Mouse (Mus musculus) cerebellum, adult 11-12 months (tissue): Measurements from ENCODE around the gene Aoc2.
"Not testable (repeated sequence)": the region's sequence is repeated elsewhere in the genome, so short reads cannot be mapped to it uniquely, and the experiment has no call there.

Experiments
- DNase-seq: peaks from one replicate; pipeline ENCODE4 v3.0.0; 2022

Aoc2 gene

GRCm38 (mm10) chr11:101315665-101316500 lies 9.0 kb upstream of the Aoc2 start, which contains the start of gene Psme3:
Psme3 (plus strand) TSS chr11:101316213.
- DNase-seq, result peak; percentile 92

- no peak for DNase-seq
Measured at GRCm38 (mm10) chr11:101316501-101316917, 8.4 kb upstream of the Aoc2 start.

DNA sequence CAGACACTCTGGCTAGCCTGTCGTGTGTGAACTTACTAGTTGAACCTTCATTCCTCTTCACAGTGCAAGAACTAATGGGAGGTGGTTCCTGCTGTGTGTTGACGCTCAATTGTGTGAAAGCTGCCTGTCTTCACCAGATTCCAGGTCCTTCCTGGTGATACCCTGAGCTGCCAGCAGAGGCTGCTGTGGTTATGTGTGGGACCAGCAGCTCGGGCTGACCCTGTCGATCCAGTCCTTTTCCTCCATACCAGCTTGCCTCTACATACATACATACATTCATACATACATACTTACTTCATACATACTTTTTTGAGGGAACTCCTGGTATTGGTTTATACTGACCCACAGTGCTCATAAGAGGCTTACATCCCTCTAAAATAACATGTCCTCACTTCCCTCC lies 1.3 kb upstream of the Aoc2 start:
- DNase-seq, result peak; percentile 54

GRCm38 (mm10) chr11:101325201-101325600 lies 338 bp downstream of the Aoc2 start:
- DNase-seq, result not testable (repeated sequence)

GRCm38 (mm10) chr11:101326147-101326546 lies 1.3 kb downstream of the Aoc2 start:
- no peak for DNase-seq

DNA sequence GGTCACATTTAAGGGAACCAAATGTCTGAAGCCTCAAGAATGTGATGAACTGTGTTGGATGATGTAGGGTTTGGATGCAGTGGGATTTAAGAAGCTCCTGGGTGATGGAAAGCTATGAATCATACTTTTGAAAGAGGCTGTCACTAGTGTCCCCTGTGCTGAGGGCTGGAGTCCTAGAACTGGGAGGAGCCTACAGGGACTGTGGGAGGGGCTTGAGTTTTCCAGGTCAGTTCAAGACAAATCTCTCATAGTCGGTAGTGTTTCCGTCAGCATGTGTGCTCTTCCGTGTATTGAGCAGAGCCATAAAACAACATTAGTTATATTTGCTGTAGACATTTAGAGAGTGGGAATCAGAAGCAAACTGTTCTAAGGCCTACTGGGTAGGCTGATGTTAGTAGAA lies 2.4 kb downstream of the Aoc2 start:
- no peak for DNase-seq

DNA sequence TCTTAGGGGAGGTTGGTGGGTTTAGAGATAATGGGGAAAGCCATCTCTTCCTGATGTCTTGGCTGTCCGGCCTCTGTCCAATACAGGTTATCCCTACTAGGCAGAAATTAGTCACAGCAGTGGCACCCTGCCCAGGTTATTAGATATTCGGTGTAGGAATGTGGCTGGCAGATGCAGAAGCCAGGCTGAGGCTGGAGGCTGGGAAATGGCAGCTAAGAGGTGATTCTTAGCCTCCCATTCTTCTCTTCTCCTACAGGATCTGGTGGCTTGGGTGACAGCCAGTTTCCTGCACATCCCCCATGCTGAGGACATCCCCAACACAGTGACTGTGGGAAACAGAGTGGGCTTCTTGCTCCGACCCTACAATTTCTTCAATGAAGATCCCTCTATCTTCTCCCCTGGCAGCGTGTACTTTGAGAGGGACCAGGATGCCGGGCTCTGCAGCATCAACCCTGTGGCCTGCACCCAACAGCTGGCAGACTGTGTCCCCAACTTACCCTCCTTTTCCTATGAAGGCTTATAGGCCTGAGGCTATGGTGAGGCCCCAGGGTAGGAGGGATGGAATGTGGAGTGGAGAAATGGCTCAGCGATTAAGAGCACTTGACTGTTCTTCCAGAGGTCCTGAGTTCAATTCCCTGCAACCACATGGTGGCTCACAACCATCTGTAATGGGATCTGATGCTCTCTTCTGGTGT lies 4.2 kb downstream of the Aoc2 start:
- no peak for DNase-seq

DNA sequence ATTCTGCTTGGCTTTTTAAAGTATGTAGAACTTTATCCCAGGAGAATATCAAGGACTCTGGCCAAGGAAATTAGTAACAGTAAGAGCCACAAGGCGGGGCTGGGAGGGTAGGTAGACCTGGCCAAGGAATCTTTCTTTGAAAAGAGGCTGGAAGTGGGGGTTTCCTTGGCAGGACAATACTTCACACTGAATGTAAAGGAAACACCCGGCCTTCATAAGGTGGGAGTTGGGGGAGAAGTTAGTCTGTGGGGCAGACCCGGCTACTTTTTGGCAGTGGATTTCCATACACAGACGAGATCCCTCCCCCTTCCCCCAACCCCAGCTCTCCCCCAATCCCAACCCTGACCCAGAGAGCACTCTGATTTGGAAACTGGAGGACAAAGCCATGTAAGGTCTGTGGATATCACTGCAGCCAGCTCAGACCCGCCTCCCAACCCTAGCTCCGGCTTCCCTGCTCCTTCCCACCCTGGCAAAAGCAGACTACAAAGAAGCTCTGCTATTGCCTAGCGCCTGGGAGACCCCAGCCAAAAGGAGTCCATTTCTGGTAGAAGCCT lies 5.6 kb downstream of the Aoc2 start, which contains the start of gene Aoc3:
Aoc3 (plus strand) TSS at position 235 of the 554 bp plus-strand sequence.
- DNase-seq, result no peak

DNA sequence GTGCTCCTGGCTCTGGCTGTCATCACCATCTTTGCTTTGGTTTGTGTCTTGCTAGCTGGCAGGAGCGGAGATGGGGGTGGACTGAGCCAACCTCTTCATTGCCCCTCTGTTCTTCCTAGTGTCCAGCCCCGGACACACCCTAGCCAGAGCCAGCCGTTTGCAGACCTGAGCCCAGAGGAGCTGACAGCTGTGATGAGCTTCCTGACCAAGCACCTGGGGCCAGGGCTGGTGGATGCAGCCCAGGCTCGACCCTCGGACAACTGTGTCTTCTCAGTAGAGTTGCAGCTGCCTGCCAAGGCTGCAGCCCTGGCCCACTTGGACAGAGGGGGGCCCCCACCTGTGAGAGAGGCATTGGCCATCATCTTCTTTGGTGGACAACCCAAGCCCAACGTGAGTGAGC lies 6.1 kb downstream of the Aoc2 start:
- not testable (repeated sequence) for DNase-seq

- DNase-seq, result no peak
Measured at GRCm38 (mm10) chr11:101332537-101332936, 7.7 kb downstream of the Aoc2 start.

GRCm38 (mm10) chr11:101334023-101334422 lies 9.2 kb downstream of the Aoc2 start:
- no peak for DNase-seq

DNA sequence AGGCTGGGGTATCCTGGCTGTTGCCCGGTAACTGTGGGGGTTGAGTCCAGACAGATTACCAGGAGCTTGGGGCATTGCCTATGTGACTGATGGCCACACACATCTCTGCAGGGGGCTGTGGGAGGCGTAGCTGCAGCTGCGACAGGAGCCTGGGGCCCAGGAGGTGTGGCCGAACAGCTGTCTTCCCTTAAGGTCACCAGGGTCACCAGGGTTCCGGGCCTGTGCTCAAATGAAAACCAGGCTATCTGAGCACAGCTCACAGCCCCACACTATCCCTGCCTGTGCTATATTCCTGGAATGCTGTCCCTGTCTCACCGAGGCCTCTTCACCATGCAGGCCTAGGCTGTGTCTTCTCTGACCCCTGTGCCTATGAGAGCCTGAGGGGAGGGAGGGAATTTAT lies 9.7 kb downstream of the Aoc2 start:
- no peak for DNase-seq

DNA sequence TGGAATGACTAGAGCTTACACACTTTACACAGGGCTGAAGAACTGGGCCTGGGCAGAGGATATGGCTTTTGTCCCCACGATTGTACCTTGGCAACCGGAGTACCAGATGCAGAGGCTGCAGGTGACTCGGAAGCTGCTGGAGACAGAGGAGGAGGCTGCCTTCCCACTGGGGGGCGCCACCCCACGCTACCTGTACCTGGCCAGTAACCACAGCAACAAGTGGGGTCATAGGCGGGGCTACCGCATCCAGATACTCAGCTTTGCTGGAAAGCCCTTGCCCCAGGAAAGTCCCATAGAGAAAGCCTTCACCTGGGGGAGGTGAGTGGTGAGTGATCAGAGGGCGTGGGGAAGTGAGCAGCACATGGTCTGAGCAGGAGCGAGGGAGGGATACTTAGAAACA lies 10.8 kb downstream of the Aoc2 start:
- no peak for DNase-seq

GRCm38 (mm10) chr11:101338123-101338760 lies 13.4 kb downstream of the Aoc2 start:
- DNase-seq, result peak; percentile 23

DNA sequence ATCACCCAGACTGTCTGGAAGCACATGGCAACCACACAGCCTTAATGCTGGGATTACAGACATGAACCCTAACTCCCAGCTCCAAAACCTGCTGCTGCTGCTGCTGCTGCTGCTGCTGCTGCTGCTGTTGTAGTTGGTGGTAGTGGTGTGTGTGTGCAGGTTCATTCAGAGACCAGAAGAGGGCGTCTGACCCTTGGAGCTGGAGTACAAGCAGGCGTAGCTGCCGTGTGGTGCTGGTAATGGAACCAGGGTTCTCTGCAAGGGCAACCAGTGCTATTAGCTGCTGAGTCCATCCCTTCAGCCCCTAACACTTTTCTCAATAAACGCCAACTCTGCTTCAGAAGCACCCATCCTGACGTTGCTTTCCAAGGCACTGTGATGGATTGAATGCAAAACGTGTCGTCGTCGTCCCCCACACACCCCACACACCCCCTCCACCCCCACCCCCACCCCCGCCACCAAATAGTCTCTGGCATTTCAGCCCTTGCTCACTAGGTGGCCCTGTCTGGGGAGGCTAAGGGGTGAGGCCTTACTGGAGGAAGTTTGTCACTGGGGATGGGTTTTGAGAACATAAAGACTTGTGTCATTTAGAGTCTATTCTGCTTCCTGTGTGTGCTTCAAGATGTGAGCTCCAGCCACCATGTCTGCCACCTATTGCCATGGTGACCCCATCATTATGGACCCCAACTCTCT lies 22.4 kb downstream of the Aoc2 start:
- DNase-seq, result no peak

DNA sequence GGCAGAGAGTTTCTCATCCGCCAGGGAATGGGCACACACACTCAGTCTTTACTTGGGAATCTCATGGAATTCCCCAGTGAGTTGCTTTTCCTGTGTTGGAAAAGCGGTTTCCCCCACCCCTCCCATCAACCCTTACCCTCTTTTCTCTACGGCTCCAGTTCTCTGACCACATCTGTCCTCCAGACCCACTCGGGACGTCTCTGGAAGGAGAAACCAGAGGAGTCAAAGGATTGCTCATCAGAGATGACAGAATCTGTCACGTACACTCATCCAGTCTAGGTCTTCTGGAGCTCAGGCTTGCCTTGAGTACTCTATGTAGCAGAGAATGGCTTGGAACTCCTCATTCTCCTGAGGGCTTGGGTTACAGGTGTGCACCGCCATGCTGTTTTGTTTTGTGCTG lies 23.9 kb downstream of the Aoc2 start:
- no peak for DNase-seq

GRCm38 (mm10) chr11:101349216-101349615 lies 24.4 kb downstream of the Aoc2 start:
- DNase-seq, result no peak

DNA sequence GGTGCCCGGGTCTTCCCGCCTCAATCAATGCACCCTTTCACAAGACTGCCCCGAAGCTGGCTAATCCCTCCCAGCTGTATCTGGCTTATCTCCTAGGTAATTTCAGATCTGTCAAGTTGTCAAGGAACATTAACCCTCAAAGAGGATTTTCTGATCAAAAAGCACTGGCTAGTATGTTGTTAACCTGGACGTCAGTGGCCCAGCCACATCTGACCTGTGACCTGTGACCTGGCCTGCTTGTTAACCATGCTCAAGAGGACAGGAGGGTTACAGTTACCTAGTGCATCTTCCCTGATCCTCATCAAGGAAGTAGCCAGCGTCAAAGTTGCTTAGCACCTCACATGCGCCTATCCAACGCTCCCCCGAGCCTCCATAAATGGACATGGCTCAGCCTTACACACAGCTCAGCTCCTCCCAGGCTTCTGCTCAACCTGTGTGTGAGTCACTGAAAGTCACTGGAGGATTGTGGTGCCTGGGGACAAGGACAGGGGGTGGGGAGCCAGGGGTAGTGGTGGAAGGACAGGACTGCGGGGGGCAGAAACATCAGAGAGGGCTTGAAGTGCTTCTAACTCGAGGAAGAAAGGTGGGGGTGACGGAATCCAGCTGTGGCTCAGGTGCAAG lies 26.3 kb downstream of the Aoc2 start:
- no peak for DNase-seq

DNA sequence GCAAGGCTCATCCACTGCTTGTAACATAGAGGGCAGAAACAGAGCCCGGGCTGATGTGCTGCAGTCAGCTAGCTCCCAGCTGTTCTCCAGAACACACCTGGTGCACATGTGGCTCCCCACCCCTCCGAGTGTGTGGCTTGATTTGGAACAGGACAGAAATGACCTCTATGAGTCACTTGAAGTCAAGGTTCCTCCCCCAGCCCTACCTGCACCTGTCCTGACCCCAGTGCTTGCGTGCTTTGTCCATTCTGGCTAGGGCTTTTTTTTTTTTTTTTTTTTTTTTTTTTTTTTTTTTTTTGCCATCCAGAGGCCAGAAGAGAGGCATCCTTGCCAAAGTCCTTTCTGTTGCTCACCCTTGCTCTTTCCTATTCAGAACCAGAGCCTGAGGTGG lies 26.9 kb downstream of the Aoc2 start:
- DNase-seq, result no peak

GRCm38 (mm10) chr11:101353436-101353835 lies 28.6 kb downstream of the Aoc2 start:
- no peak for DNase-seq

GRCm38 (mm10) chr11:101354438-101355010 lies 29.7 kb downstream of the Aoc2 start:
- DNase-seq, result no peak

- no peak for DNase-seq
Measured at GRCm38 (mm10) chr11:101355916-101356315, 31.1 kb downstream of the Aoc2 start.
